Mouse (Mus musculus): ENCODE data around the gene Kif1bp. TPM values are rescaled to one million over a fixed set of nuclear protein-coding genes. Genes with fewer than 3 reads are reported as not detected.

Kif1bp gene
- 10.6 and 11.5 TPM in 2 replicates for polyA plus RNA-seq (2012; rRNA removed; ENCODE audit: low replicate concordance)

GRCm38 (mm10) chr10:62578338-62579100 lies at the start of gene Kif1bp:
Gene Kif1bp, minus strand, starts transcription at chr10:62578457.

GRCm38 (mm10) chr10:62602177-62603040 lies 24.2 kb upstream of the Kif1bp start, which contains the start of gene Ddx21:
Gene Ddx21, minus strand, starts transcription at chr10:62602281.

GRCm38 (mm10) chr10:62527351-62527750 lies 50.9 kb downstream of the Kif1bp start, which contains the start of gene Srgn:
Gene Srgn, minus strand, starts transcription at chr10:62527451.

Other genes with a start within 250 kb of the Kif1bp start
- 9.6 and 13.5 TPM in 2 replicates for gene Hk1, start 198.5 kb downstream of the Kif1bp start, polyA plus RNA-seq (2012; rRNA removed; ENCODE audit: low replicate concordance)
- gene Hkdc1, start 156.0 kb downstream of the Kif1bp start, polyA plus RNA-seq (2012; rRNA removed; ENCODE audit: low replicate concordance): 68.8 and 92.7 TPM in 2 replicates
- gene 4930507D05Rik, start 129.0 kb downstream of the Kif1bp start, polyA plus RNA-seq (2012; rRNA removed; ENCODE audit: low replicate concordance): 0.08 TPM in 1 of 2 replicates, not detected in the other
- gene Supv3l1, start 128.7 kb downstream of the Kif1bp start, polyA plus RNA-seq (2012; rRNA removed; ENCODE audit: low replicate concordance): 9.6 and 10.7 TPM in 2 replicates
- gene Vps26a, start 91.7 kb downstream of the Kif1bp start, polyA plus RNA-seq (2012; rRNA removed; ENCODE audit: low replicate concordance): 3.2 and 3.8 TPM in 2 replicates
- gene Srgn, start 51.0 kb downstream of the Kif1bp start, polyA plus RNA-seq (2012; rRNA removed; ENCODE audit: low replicate concordance): 5.9 and 6.0 TPM in 2 replicates
- 1.4 and 2.7 TPM in 2 replicates for gene Ddx21, start 23.8 kb upstream of the Kif1bp start, polyA plus RNA-seq (2012; rRNA removed; ENCODE audit: low replicate concordance)
- 1.1 and 1.5 TPM in 2 replicates for gene Ddx50, start 72.8 kb upstream of the Kif1bp start, polyA plus RNA-seq (2012; rRNA removed; ENCODE audit: low replicate concordance)
- 0.02 TPM in 2 replicates for gene Stox1, start 147.7 kb upstream of the Kif1bp start, polyA plus RNA-seq (2012; rRNA removed; ENCODE audit: low replicate concordance)
- gene Ccar1, start 213.8 kb upstream of the Kif1bp start, polyA plus RNA-seq (2012; rRNA removed; ENCODE audit: low replicate concordance): 22.1 and 43.6 TPM in 2 replicates

Measured in duodenum, adult 2 months (tissue).